Mouse (Mus musculus) intestine, embryonic 16.5 days (tissue): ENCODE results near the gene Magix. TPM values are rescaled to one million over a fixed set of nuclear protein-coding genes. Genes with fewer than 3 reads are reported as not detected.

Experiments used
- ATAC-seq: fragments of 200-750 bp; cut with Nextera tagmentation; 2 replicates; pipeline ENCODE4 v1.8.0; 2017; ENCODE audit warnings: moderate TSS enrichment, moderate library complexity
- H3K27ac ChIP-seq: fragments of 300-500 bp; sonication (generic); 2 replicates; pipeline ENCODE4 v1.5.1; 2014; ENCODE audit warnings: mild to moderate bottlenecking, low read length
- H3K27me3 ChIP-seq: fragments of 300-500 bp; sonication (generic); replicated peaks from 2 replicates; pipeline ENCODE4 v1.6.1; 2014; ENCODE audit warnings: low read length, control low read depth, mixed read lengths; ENCODE audit not compliant: control insufficient read depth, insufficient read depth
- H3K36me3 ChIP-seq: fragments of 300-500 bp; sonication (generic); 2 replicates; pipeline ENCODE4 v1.6.1; 2014; ENCODE audit warnings: low read length, control low read depth; ENCODE audit not compliant: control insufficient read depth, insufficient read depth
- H3K4me1 ChIP-seq: fragments of 300-500 bp; sonication (generic); 2 replicates; pipeline ENCODE4 v1.6.1; 2014; ENCODE audit warnings: low read length, control low read depth, mixed read lengths; ENCODE audit not compliant: control insufficient read depth, insufficient read depth
- H3K4me2 ChIP-seq: fragments of 300-500 bp; sonication (generic); 2 replicates; pipeline ENCODE4 v1.6.1; 2014; ENCODE audit warnings: low read depth, low read length, control low read depth
- H3K4me3 ChIP-seq: fragments of 300-500 bp; sonication (generic); 2 replicates; pipeline ENCODE4 v1.5.1; 2014; ENCODE audit warnings: mild to moderate bottlenecking, low read length
- H3K9ac ChIP-seq: fragments of 300-500 bp; sonication (generic); 2 replicates; pipeline ENCODE4 v1.6.1; 2014; ENCODE audit warnings: low read depth, low read length
- H3K9me3 ChIP-seq: fragments of 300-500 bp; sonication (generic); 2 replicates; pipeline ENCODE4 v1.6.1; 2016; ENCODE audit warnings: low read length, control low read depth; ENCODE audit not compliant: control insufficient read depth
- WGBS: fragments of 180-500 bp; shearing (Covaris S2); extraction: QIAGEN DNeasy Blood & Tissue Kit; methylation state at CpG from one replicate; pipeline ENCODE4 v1.1.7; 2014; 5-methylcytosine and 5-hydroxymethylcytosine counted together
- polyA plus RNA-seq: library from polyadenylated mRNA; unstranded; fragments of >200 nt; fragmentation: Nextera tagmentation; extraction: Ambion mirVana; gene quantifications from 2 replicates; pipeline ENCODE4 v1.2.1, GENCODE M21; 2015

Magix gene
- polyA plus RNA-seq, 1 experiment from 2014 or later, result 0.71 TPM

GRCm38 (mm10) chrX:7665739-7666502 is 15.1 kb downstream of the Magix start:
- 70% methylated on average over 21 of the region's 21 CpGs for WGBS
- Histone ChIP-seq H3K4me1 (no peaks in the 10 kb centered on the region), H3K4me2 (no peak overlapping the region), H3K4me3 (no peak overlapping the region), H3K27me3 (no peaks in the 10 kb centered on the region), H3K27ac (no peak overlapping the region), H3K36me3 (no peaks in the 10 kb centered on the region), H3K9ac (no peak overlapping the region), H3K9me3 (no peaks in the 10 kb centered on the region)
- ATAC-seq, result no peak

- Histone ChIP-seq H3K4me3 (no peak overlapping the region), H3K27ac (no peak overlapping the region), H3K9me3 (no peaks in the 10 kb centered on the region), H3K9ac (no peak overlapping the region), H3K27me3 (no peaks in the 10 kb centered on the region), H3K4me2 (no peak overlapping the region), H3K4me1 (no peaks in the 10 kb centered on the region), H3K36me3 (no peaks in the 10 kb centered on the region)
- 86% methylated on average over 11 of the region's 11 CpGs for WGBS
- ATAC-seq, result no peak
Measured at GRCm38 (mm10) chrX:7664791-7665190, 16.3 kb downstream of the Magix start.

GRCm38 (mm10) chrX:7662936-7663335 is 18.1 kb downstream of the Magix start:
- no peak for ATAC-seq
- Histone ChIP-seq H3K4me3 (no peak overlapping the region), H3K27ac (no peak overlapping the region), H3K4me2 (no peak overlapping the region), H3K4me1 (peaks cover 2% of the 10 kb centered on the region; the same call in 1 of the 2 replicates), H3K9ac (no peak overlapping the region), H3K36me3 (no peaks in the 10 kb centered on the region), H3K27me3 (no peaks in the 10 kb centered on the region), H3K9me3 (no peaks in the 10 kb centered on the region)
- WGBS, result 86% methylated on average over 3 of the region's 3 CpGs

- H3K27ac ChIP-seq, result no peak overlapping the region
- no peaks in the 10 kb centered on the region for H3K27me3 ChIP-seq
- no peak for ATAC-seq
- H3K4me3 ChIP-seq, result no peak overlapping the region
- WGBS, result 85% methylated on average over 4 of the region's 4 CpGs
- no peaks in the 10 kb centered on the region for H3K9me3 ChIP-seq
- no peak overlapping the region for H3K4me2 ChIP-seq
- no peaks in the 10 kb centered on the region for H3K36me3 ChIP-seq
- peaks cover 2% of the 10 kb centered on the region; the same call in 1 of the 2 replicates for H3K4me1 ChIP-seq
- H3K9ac ChIP-seq, result no peak overlapping the region
Measured at GRCm38 (mm10) chrX:7661086-7661485, 20.0 kb downstream of the Magix start.

- H3K27me3 ChIP-seq, result no peaks in the 10 kb centered on the region
- H3K36me3 ChIP-seq, result no peaks in the 10 kb centered on the region
- WGBS, result 39% methylated on average over 11 of the region's 11 CpGs
- H3K9ac ChIP-seq, result peak overlapping the region; percentile 10; the same call in 1 of the 2 replicates
- ATAC-seq, result peak; percentile 56
- no peaks in the 10 kb centered on the region for H3K9me3 ChIP-seq
- H3K27ac ChIP-seq, result peak overlapping the region; percentile 78
- peak overlapping the region; percentile 47 for H3K4me2 ChIP-seq
- peaks cover 2% of the 10 kb centered on the region; the same call in 1 of the 2 replicates for H3K4me1 ChIP-seq
- H3K4me3 ChIP-seq, result peak overlapping the region; percentile 60
Measured at GRCm38 (mm10) chrX:7658785-7659589, 22.1 kb downstream of the Magix start.

- WGBS, result 15% methylated on average over 15 of the region's 15 CpGs
- ATAC-seq, result peak; percentile 88
- H3K4me2 ChIP-seq, result peak overlapping the region; percentile 47
- no peaks in the 10 kb centered on the region for H3K36me3 ChIP-seq
- no peaks in the 10 kb centered on the region for H3K27me3 ChIP-seq
- peak overlapping the region; percentile 60 for H3K4me3 ChIP-seq
- H3K9ac ChIP-seq, result peak overlapping the region; percentile 62
- H3K27ac ChIP-seq, result peak overlapping the region; percentile 78
- H3K4me1 ChIP-seq, result peaks cover 2% of the 10 kb centered on the region; the same call in 1 of the 2 replicates
- no peaks in the 10 kb centered on the region for H3K9me3 ChIP-seq
Measured at GRCm38 (mm10) chrX:7658031-7658784, 22.8 kb downstream of the Magix start.

GRCm38 (mm10) chrX:7657221-7657639 is 23.8 kb downstream of the Magix start, which contains the start of gene Prickle3:
TSS of gene Prickle3 (plus strand) at chrX:7657260.
- Histone ChIP-seq H3K4me1 (peaks cover 2% of the 10 kb centered on the region; the same call in 1 of the 2 replicates), H3K27me3 (no peaks in the 10 kb centered on the region), H3K4me3 (peak within 1 kb of the TSS; percentile 60), H3K9ac (peak within 1 kb of the TSS; percentile 73), H3K4me2 (peak within 1 kb of the TSS; percentile 47), H3K27ac (peak within 1 kb of the TSS; percentile 78), H3K9me3 (no peaks in the 10 kb centered on the region), H3K36me3 (no peaks in the 10 kb centered on the region)
- peak; percentile 62 for ATAC-seq
- whole genome bisulfite sequencing, result 15% methylated on average over 26 of the region's 26 CpGs

GRCm38 (mm10) chrX:7648671-7649304 is 32.3 kb downstream of the Magix start:
- Histone ChIP-seq H3K9me3 (no peaks in the 10 kb centered on the region), H3K4me3 (peak overlapping the region; percentile 56), H3K36me3 (no peaks in the 10 kb centered on the region), H3K4me2 (peak overlapping the region; percentile 54), H3K4me1 (no peaks in the 10 kb centered on the region), H3K9ac (peak overlapping the region; percentile 79), H3K27ac (peak overlapping the region; percentile 74), H3K27me3 (no peaks in the 10 kb centered on the region)
- ATAC-seq, result peak; percentile 98
- WGBS, result 19% methylated on average over 25 of the region's 25 CpGs
